Mouse (Mus musculus): ENCODE measurements at regions not wholly inside any gene's neighbourhood (a gene's known extent, or its start where the extent isn't known, plus 50 kb on each side); places are given as distances from the start of the nearest gene placed in this dataset.

- DNase-seq (ENCODE audit: low spot score) = no peak
Measured at GRCm38 (mm10) chr5:51397528-51397927, 170.0 kb downstream of the Ppargc1a start.

- peak; percentile 21 for DNase-seq (ENCODE audit: low spot score)
Measured at GRCm38 (mm10) chr5:51391319-51391718, 176.2 kb downstream of the Ppargc1a start.

- DNase-seq (ENCODE audit: low spot score) = no peak
Measured at GRCm38 (mm10) chr5:51387751-51388150, 179.8 kb downstream of the Ppargc1a start.

- DNase-seq (ENCODE audit: low spot score) = no peak
Measured at GRCm38 (mm10) chr5:51386409-51386808, 181.1 kb downstream of the Ppargc1a start.

- DNase-seq (ENCODE audit: low spot score) = no peak
Measured at GRCm38 (mm10) chr5:51384278-51384677, 183.2 kb downstream of the Ppargc1a start.

- no peak for DNase-seq (ENCODE audit: low spot score)
Measured at GRCm38 (mm10) chr5:51359101-51359500, 208.4 kb downstream of the Ppargc1a start.

- no peak for DNase-seq (ENCODE audit: low spot score)
Measured at GRCm38 (mm10) chr5:51348256-51348655, 219.3 kb downstream of the Ppargc1a start.

- DNase-seq (ENCODE audit: low spot score) = no peak
Measured at GRCm38 (mm10) chr5:51329142-51329541, 238.4 kb downstream of the Ppargc1a start.

- no peak for DNase-seq (ENCODE audit: low spot score)
Measured at GRCm38 (mm10) chr5:51289191-51289590, 278.3 kb downstream of the Ppargc1a start.

- no peak for DNase-seq (ENCODE audit: low spot score)
Measured at GRCm38 (mm10) chr5:51288234-51288633, 279.3 kb downstream of the Ppargc1a start.

GRCm38 (mm10) chr5:51241156-51241555 lies 326.4 kb downstream of the Ppargc1a start:
- no peak for DNase-seq (ENCODE audit: low spot score)

GRCm38 (mm10) chr5:51234004-51234355 lies 333.5 kb downstream of the Ppargc1a start:
- DNase-seq (ENCODE audit: low spot score) = no peak

- DNase-seq (ENCODE audit: low spot score) = no peak
Measured at GRCm38 (mm10) chr5:51233271-51234003, 334.1 kb downstream of the Ppargc1a start.

- no peak for DNase-seq (ENCODE audit: low spot score)
Measured at GRCm38 (mm10) chr5:51229806-51230205, 337.7 kb downstream of the Ppargc1a start.

GRCm38 (mm10) chr5:51227996-51228395 lies 339.5 kb downstream of the Ppargc1a start:
- no peak for DNase-seq (ENCODE audit: low spot score)

- DNase-seq (ENCODE audit: low spot score) = no peak
Measured at GRCm38 (mm10) chr5:51203266-51203665, 364.3 kb downstream of the Ppargc1a start.

- no peak for DNase-seq (ENCODE audit: low spot score)
Measured at GRCm38 (mm10) chr5:51202525-51203215, 364.9 kb downstream of the Ppargc1a start.

- DNase-seq (ENCODE audit: low spot score) = no peak
Measured at GRCm38 (mm10) chr5:51196393-51197347, 370.9 kb downstream of the Ppargc1a start.

- DNase-seq (ENCODE audit: low spot score) = no peak
Measured at GRCm38 (mm10) chr5:51190661-51191060, 376.9 kb downstream of the Ppargc1a start.

GRCm38 (mm10) chr5:51169828-51170227 lies 397.7 kb downstream of the Ppargc1a start:
- DNase-seq (ENCODE audit: low spot score) = no peak

- no peak for DNase-seq (ENCODE audit: low spot score)
Measured at GRCm38 (mm10) chr5:51168206-51168605, 399.3 kb downstream of the Ppargc1a start.

GRCm38 (mm10) chr5:51156901-51157300 lies 410.6 kb downstream of the Ppargc1a start:
- no peak for DNase-seq (ENCODE audit: low spot score)

Measured in heart, adult 8-10 months (tissue).